9 mouse cellular contexts compared by ENCODE assay signal in the genomic region with DNA sequence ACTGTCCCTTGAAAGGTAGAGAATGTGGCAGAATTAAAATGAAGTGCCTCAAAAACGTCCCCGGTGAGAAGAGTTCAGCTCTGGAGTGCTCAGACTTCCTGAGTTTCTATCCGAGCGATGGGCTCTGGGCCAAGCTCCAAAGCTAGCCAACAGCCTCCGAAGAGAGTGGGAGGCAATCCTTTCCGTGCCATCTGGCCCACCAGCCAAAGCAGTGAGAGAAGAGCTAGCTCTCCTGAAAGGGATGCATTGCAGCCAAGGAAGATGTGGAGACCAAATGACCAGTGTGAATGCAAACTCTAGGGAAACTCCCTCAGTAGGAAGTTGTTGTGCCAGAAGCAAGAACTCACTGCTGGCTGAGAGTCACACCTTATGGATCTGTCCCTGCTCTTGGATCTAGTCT. TPM values are rescaled to one million over a fixed set of nuclear protein-coding genes. Genes with fewer than 3 reads are reported as not detected.
DNase-seq lines count a peak whose midpoint lies in the region; ATAC-seq and TF ChIP-seq lines count a peak whose summit lies in the region.
"Had no signal": no experiment of that assay in that cellular context is flagged by ENCODE, and none has a peak within 500 bp of the region (broad histone marks: within the 10 kb centered on the region; RNA-seq: fewer than 3 reads in every experiment).

No protein-coding gene starts in this region.

- no peak overlapping the region for H3K27ac ChIP-seq in forebrain, postnatal 0 days (ENCODE audit: low read depth, low read length)
- no peak overlapping the region for H3K27ac ChIP-seq in forebrain, embryonic 12.5 days
- H3K27ac ChIP-seq: neural tube, embryonic 13.5 days had no signal

- no peaks in the 10 kb centered on the region for H3K36me3 ChIP-seq in forebrain, postnatal 0 days (ENCODE audit: insufficient read depth)
- H3K36me3 ChIP-seq in forebrain, embryonic 12.5 days (replicated peaks), result no peaks in the 10 kb centered on the region
- H3K36me3 ChIP-seq: neural tube, embryonic 13.5 days had no signal

- no peak overlapping the region for H3K9ac ChIP-seq in forebrain, postnatal 0 days
- H3K9ac ChIP-seq in forebrain, embryonic 12.5 days, result no peak overlapping the region
- H3K9ac ChIP-seq: neural tube, embryonic 13.5 days had no signal

- WGBS in forebrain, postnatal 0 days, result 27% methylated on average over 6 of the region's 6 CpGs
- 87% methylated on average over 6 of the region's 6 CpGs for WGBS in forebrain, embryonic 12.5 days

- TF ChIP-seq CTCF in forebrain, postnatal 0 days (IDR thresholded peaks at IDR 0.05; ENCODE audit: low read depth), result no peak

- intact Hi-C loops in left cerebral cortex, postnatal 25 days (cut with DNase I), result no loop called here

- DNase-seq in forebrain, postnatal 0 days, result peak; percentile 65
- peak; percentile 91 for DNase-seq in brain, adult 2 months (ENCODE audit: low read depth, low spot score)
- peak; percentile 44 to 45 for DNase-seq in frontal cortex, postnatal 25 days (ENCODE audit: low spot score in 2 of 2)
- DNase-seq in left cerebral cortex, postnatal 25 days (ENCODE audit: low spot score in 2 of 2), result peak; percentile 68 to 91
- DNase-seq in thymus, postnatal 14 days, result no peak
- no peak for DNase-seq in adrenal gland, postnatal 14 days
- no peak for DNase-seq in spleen, adult 18-20 months

- no peak overlapping the region for H3K4me3 ChIP-seq in forebrain, postnatal 0 days (ENCODE audit: low read depth, low read length)
- no peak overlapping the region for H3K4me3 ChIP-seq in forebrain, embryonic 12.5 days (replicated peaks)
- H3K4me3 ChIP-seq: neural tube, embryonic 13.5 days had no signal

- no peaks in the 10 kb centered on the region for H3K9me3 ChIP-seq in forebrain, postnatal 0 days (ENCODE audit: low read length)
- H3K9me3 ChIP-seq in forebrain, embryonic 12.5 days, result no peaks in the 10 kb centered on the region
- H3K9me3 ChIP-seq: neural tube, embryonic 13.5 days had no signal

- peak; percentile 69 for ATAC-seq in forebrain, postnatal 0 days
- no peak for ATAC-seq in forebrain, embryonic 12.5 days (ENCODE audit: low FRiP score)

- H3K27me3 ChIP-seq in forebrain, postnatal 0 days (ENCODE audit: insufficient read depth, low read length), result no peaks in the 10 kb centered on the region
- H3K27me3 ChIP-seq in forebrain, embryonic 12.5 days, result no peaks in the 10 kb centered on the region
- H3K27me3 ChIP-seq: neural tube, embryonic 13.5 days had no signal

- no peak overlapping the region for H3K4me2 ChIP-seq in forebrain, postnatal 0 days (ENCODE audit: low read depth)
- no peak overlapping the region for H3K4me2 ChIP-seq in forebrain, embryonic 12.5 days
- H3K4me2 ChIP-seq: neural tube, embryonic 13.5 days had no signal

- no peaks in the 10 kb centered on the region for H3K4me1 ChIP-seq in forebrain, postnatal 0 days (ENCODE audit: insufficient read depth)
- no peaks in the 10 kb centered on the region for H3K4me1 ChIP-seq in forebrain, embryonic 12.5 days
- H3K4me1 ChIP-seq: neural tube, embryonic 13.5 days had no signal

RNA-seq across cellular contexts. Expression of gene 4930453N24Rik, which starts 59.1 kb away (rescaled TPM):
- total RNA-seq in forebrain, postnatal 0 days (2014; rRNA removed), result 21.4 and 24.8 TPM in 2 replicates
- 18.2 and 19.8 TPM in 2 replicates for polyA plus RNA-seq in forebrain, postnatal 0 days (2015; fragmentation: Nextera tagmentation; extraction: Ambion mirVana)
- 28.4 and 29.7 TPM in 2 replicates for polyA plus RNA-seq in forebrain, embryonic 12.5 days (2016; fragmentation: Nextera tagmentation; extraction: Ambion mirVana)
- 10 to 100 TPM; 20.5 to 22.0 TPM for total RNA-seq in left cerebral cortex, postnatal 25 days (2021)
- 35.9 and 39.9 TPM in 2 replicates for total RNA-seq in adrenal gland, postnatal 14 days (2021)

Comparison
In these comparisons a context has a peak if more than half of its experiments do, and no peak if none do; other contexts are left out.
1. DNase-seq: peak in forebrain, postnatal 0 days (single experiment), brain, adult 2 months (single experiment), frontal cortex, postnatal 25 days (2 of 2) and left cerebral cortex, postnatal 25 days (2 of 2); none in thymus, postnatal 14 days (single experiment), adrenal gland, postnatal 14 days (single experiment) and spleen, adult 18-20 months (0 of 2).